In genomic region chr8:94415218-94415617, GRCm38 (mm10) we compare ENCODE assay signal across 11 mouse cellular contexts. TPM values are rescaled to one million over a fixed set of nuclear protein-coding genes. Genes with fewer than 3 reads are reported as not detected.
DNase-seq lines count a peak whose midpoint lies in the region; ATAC-seq and TF ChIP-seq lines count a peak whose summit lies in the region.
"Had no signal": no experiment of that assay in that cellular context is flagged by ENCODE, and none has a peak within 500 bp of the region (broad histone marks: within the 10 kb centered on the region; RNA-seq: fewer than 3 reads in every experiment).

No protein-coding gene starts in this region.

- ATAC-seq in limb, embryonic 15.5 days (ENCODE audit: insufficient number of reproducible peaks, low FRiP score, low TSS enrichment, low read depth), result 0 out of 2 replicates have a peak, but pooled peaks have one; percentile 61
- ATAC-seq in G1E (ENCODE audit: extremely low read depth, insufficient number of reproducible peaks, low FRiP score, poor library complexity, severe bottlenecking), result peak; percentile 87
- no peak for ATAC-seq in frontal cortex, adult (ENCODE audit: low TSS enrichment)

- no peak overlapping the region for H3K4me3 ChIP-seq in limb, embryonic 15.5 days
- H3K4me3 ChIP-seq in limb, embryonic 10.5 days, result no peak overlapping the region
- H3K4me3 ChIP-seq in C2C12 (ENCODE audit: insufficient read depth, poor library complexity, severe bottlenecking), result no peak overlapping the region
- no peak overlapping the region for H3K4me3 ChIP-seq in G1E (ENCODE audit: low read depth, low read length)
- H3K4me3 ChIP-seq: limb, embryonic 12.5 days had no signal

- H3K36me3 ChIP-seq in limb, embryonic 15.5 days, result no peaks in the 10 kb centered on the region
- H3K36me3 ChIP-seq in limb, embryonic 10.5 days, result no peaks in the 10 kb centered on the region
- H3K36me3 ChIP-seq in C2C12 (ENCODE audit: control insufficient read depth, insufficient read depth) (no peaks in the 10 kb centered on the region), G1E (replicated peaks) (no peaks in the 10 kb centered on the region)
- H3K36me3 ChIP-seq: limb, embryonic 12.5 days had no signal

- H3K9me3 ChIP-seq in limb, embryonic 15.5 days, result no peaks in the 10 kb centered on the region
- no peaks in the 10 kb centered on the region for H3K9me3 ChIP-seq in limb, embryonic 10.5 days (replicated peaks)
- no peaks in the 10 kb centered on the region for H3K9me3 ChIP-seq in G1E (replicated peaks)
- H3K9me3 ChIP-seq: limb, embryonic 12.5 days had no signal

- no peak for DNase-seq in limb, embryonic 10.5 days (ENCODE audit: low spot score)
- no peak for DNase-seq in G1E (ENCODE audit: low spot score)
- DNase-seq in induced T-regulatory cell, adult 2 months (ENCODE audit: low read depth), result peak; percentile 46
- DNase-seq in neural tube, embryonic 10.5 days (ENCODE audit: extremely low spot score, low spot score), result no peak
- DNase-seq: kidney, postnatal 25 days; layer of hippocampus, postnatal 36 days; lung, adult 2 months had no signal

- H3K27me3 ChIP-seq in limb, embryonic 15.5 days, result no peaks in the 10 kb centered on the region
- no peaks in the 10 kb centered on the region for H3K27me3 ChIP-seq in limb, embryonic 10.5 days (ENCODE audit: low read depth, poor library complexity, severe bottlenecking)
- H3K27me3 ChIP-seq in C2C12 (ENCODE audit: control insufficient read depth, insufficient read depth, insufficient read length) (peaks cover 31% of the 10 kb centered on the region), G1E (ENCODE audit: insufficient read depth, low read length) (peaks cover 33% of the 10 kb centered on the region)
- H3K27me3 ChIP-seq: limb, embryonic 12.5 days had no signal

- WGBS in limb, embryonic 15.5 days, result 58% methylated on average over 2 of the region's 2 CpGs
- 72% methylated on average over 2 of the region's 2 CpGs for WGBS in limb, embryonic 10.5 days

- H3K79me2 ChIP-seq in C2C12 (ENCODE audit: control insufficient read depth, insufficient read depth), result no peaks in the 10 kb centered on the region

- no peak overlapping the region for H3K4me2 ChIP-seq in limb, embryonic 15.5 days
- H3K4me2 ChIP-seq: limb, embryonic 12.5 days had no signal

- no peaks in the 10 kb centered on the region for H3K4me1 ChIP-seq in limb, embryonic 15.5 days
- H3K4me1 ChIP-seq in limb, embryonic 10.5 days, result no peaks in the 10 kb centered on the region
- H3K4me1 ChIP-seq in G1E (ENCODE audit: insufficient read depth, low read depth, low read length), result no peaks in the 10 kb centered on the region
- H3K4me1 ChIP-seq: limb, embryonic 12.5 days had no signal

- H3ac ChIP-seq in C2C12 (ENCODE audit: control insufficient read depth, insufficient read length, low read depth), result no peak overlapping the region

- no peak for TF ChIP-seq CTCF in C2C12 (IDR thresholded peaks at IDR 0.05; ENCODE audit: control insufficient read depth, insufficient read depth, insufficient read length)
- no peak for TF ChIP-seq CTCF in G1E (IDR thresholded peaks at IDR 0.05; ENCODE audit: low read depth, low read length)

- no peaks in the 10 kb centered on the region for H3K79me3 ChIP-seq in C2C12 (ENCODE audit: low read depth)

- H3K27ac ChIP-seq in limb, embryonic 15.5 days, result no peak overlapping the region
- H3K27ac ChIP-seq in limb, embryonic 10.5 days, result no peak overlapping the region; the same call in 1 of the 2 replicates
- H3K27ac ChIP-seq: limb, embryonic 12.5 days had no signal

- no peak overlapping the region for H3K9ac ChIP-seq in limb, embryonic 15.5 days
- H3K9ac ChIP-seq: limb, embryonic 12.5 days had no signal

TF ChIP-seq in C2C12, 6 proteins besides CTCF, POLR2A, EP300 and RAD21:
- no peak for TF ChIP-seq MYOG (IDR thresholded peaks at IDR 0.05; ENCODE audit: control insufficient read depth, extremely low read depth, insufficient read length)
- no peak for TF ChIP-seq FOSL1 (IDR thresholded peaks at IDR 0.05; ENCODE audit: insufficient read depth, low read length, poor library complexity, severe bottlenecking)
- TF ChIP-seq MAX (IDR thresholded peaks at IDR 0.05), result no peak
- no peak for TF ChIP-seq CEBPB (IDR thresholded peaks at IDR 0.05; ENCODE audit: low read depth)
- TF ChIP-seq USF1 (IDR thresholded peaks at IDR 0.05; ENCODE audit: low read depth), result peak; percentile 49
- no peak for TF ChIP-seq MYOD1 (IDR thresholded peaks at IDR 0.05; ENCODE audit: control insufficient read depth, insufficient read length, low read depth)

RNA-seq across cellular contexts. Expression of gene Nlrc5, which starts 18.9 kb away (rescaled TPM):
- 0.50 and 0.76 TPM in 2 replicates for polyA plus RNA-seq in limb, embryonic 15.5 days (2015; fragmentation: Nextera tagmentation; extraction: Ambion mirVana)
- polyA plus RNA-seq in limb, embryonic 10.5 days (2016; fragmentation: Nextera tagmentation; extraction: Ambion mirVana), result not detected in 2 replicates
- polyA plus RNA-seq in C2C12 (2012; fragmentation: generic; extraction: Trizol) (0.16 TPM), G1E (2012) (0.02 TPM in 1 of 2 replicates, not detected in the other)
- total RNA-seq in G1E (2014; fragmentation: Nextera tagmentation) (not detected in 2 replicates), G1E (2017) (0.81 and 1.2 TPM in 2 replicates)

RNA-seq across cellular contexts. Expression of gene Herpud1, which starts 29.0 kb away (rescaled TPM):
- 97.6 and 102 TPM in 2 replicates for polyA plus RNA-seq in limb, embryonic 15.5 days (2015; fragmentation: Nextera tagmentation; extraction: Ambion mirVana)
- 52.4 and 54.0 TPM in 2 replicates for polyA plus RNA-seq in limb, embryonic 10.5 days (2016; fragmentation: Nextera tagmentation; extraction: Ambion mirVana)
- polyA plus RNA-seq in C2C12 (2012; fragmentation: generic; extraction: Trizol), result 48.8 TPM
- 51.7 and 54.7 TPM in 2 replicates for total RNA-seq in G1E (2014; fragmentation: Nextera tagmentation)
- 59.5 and 68.4 TPM in 2 replicates for total RNA-seq in G1E (2017)
- polyA plus RNA-seq in G1E (2012), result 46.6 and 63.0 TPM in 2 replicates
